Mouse (Mus musculus) embryonic facial prominence, embryonic 10.5 days (tissue): ENCODE measurements at regions not wholly inside any gene's neighbourhood (a gene's known extent, or its start where the extent isn't known, plus 50 kb on each side); places are given as distances from the start of the nearest gene placed in this dataset.

ENCODE experiments used
- DNase-seq: peaks from one replicate; pipeline ENCODE4 v3.0.0-alpha.2; 2017; ENCODE audit warnings: low spot score
- H3K27ac ChIP-seq: fragments of 300-500 bp; sonication (generic); replicated peaks from 2 replicates; pipeline ENCODE4 v1.5.1; 2016; ENCODE audit warnings: mild to moderate bottlenecking
- H3K27me3 ChIP-seq: fragments of 300-500 bp; sonication (generic); replicated peaks from 2 replicates; pipeline ENCODE4 v1.6.1; 2016; ENCODE audit warnings: low read depth, mild to moderate bottlenecking; ENCODE audit not compliant: poor library complexity, severe bottlenecking
- H3K36me3 ChIP-seq: fragments of 300-500 bp; sonication (generic); replicated peaks from 2 replicates; pipeline ENCODE4 v1.6.1; 2016; ENCODE audit warnings: mild to moderate bottlenecking, moderate library complexity
- H3K4me1 ChIP-seq: fragments of 300-500 bp; sonication (generic); 2 replicates; pipeline ENCODE4 v1.6.1; 2016
- H3K4me3 ChIP-seq: fragments of 300-500 bp; sonication (generic); 2 replicates; pipeline ENCODE4 v1.5.1; 2016; ENCODE audit warnings: mild to moderate bottlenecking, moderate library complexity
- H3K9me3 ChIP-seq: fragments of 300-500 bp; sonication (generic); 2 replicates; pipeline ENCODE4 v1.6.1; 2016; ENCODE audit warnings: mild to moderate bottlenecking
- WGBS: fragments of 180-500 bp; shearing (Covaris S2); methylation state at CpG from one replicate; pipeline ENCODE4 v1.1.7; 2016; 5-methylcytosine and 5-hydroxymethylcytosine counted together

- Histone ChIP-seq H3K27ac (no peak overlapping the region), H3K9me3 (no peaks in the 10 kb centered on the region), H3K4me3 (no peak overlapping the region), H3K4me1 (peaks cover 22% of the 10 kb centered on the region), H3K36me3 (no peaks in the 10 kb centered on the region), H3K27me3 (0 out of 2 replicates have a peak, but pooled peaks cover 4% of the 10 kb centered on the region)
- no peak for DNase-seq
- WGBS, result 91% methylated on average over 8 of the region's 8 CpGs
These were observed 458.4 kb upstream of the Cdh4 start for GRCm38 (mm10) chr2:178983801-178984200.

- Histone ChIP-seq H3K9me3 (no peaks in the 10 kb centered on the region), H3K4me1 (peaks cover 28% of the 10 kb centered on the region), H3K27ac (no peak overlapping the region), H3K4me3 (no peak overlapping the region), H3K27me3 (0 out of 2 replicates have a peak, but pooled peaks cover 4% of the 10 kb centered on the region), H3K36me3 (no peaks in the 10 kb centered on the region)
- DNase-seq, result no peak
- 71% methylated on average over 10 of the region's 10 CpGs for WGBS
These were observed 454.3 kb upstream of the Cdh4 start for GRCm38 (mm10) chr2:178987935-178988334.

- no peaks in the 10 kb centered on the region for H3K9me3 ChIP-seq
- peaks cover 32% of the 10 kb centered on the region for H3K4me1 ChIP-seq
- H3K27ac ChIP-seq, result no peak overlapping the region
- no peak overlapping the region for H3K4me3 ChIP-seq
- no peaks in the 10 kb centered on the region for H3K36me3 ChIP-seq
- 64% methylated on average over 7 of the region's 7 CpGs for WGBS
- peak; percentile 52 for DNase-seq
- H3K27me3 ChIP-seq, result no peaks in the 10 kb centered on the region
These were observed 452.9 kb upstream of the Cdh4 start for GRCm38 (mm10) chr2:178989291-178989690.

- 75% methylated on average over 1 of the region's 1 CpGs for WGBS
- Histone ChIP-seq H3K27me3 (no peaks in the 10 kb centered on the region), H3K4me1 (peaks cover 32% of the 10 kb centered on the region), H3K27ac (no peak overlapping the region), H3K9me3 (no peaks in the 10 kb centered on the region), H3K4me3 (no peak overlapping the region), H3K36me3 (no peaks in the 10 kb centered on the region)
- no peak for DNase-seq
These were observed 452.4 kb upstream of the Cdh4 start for GRCm38 (mm10) chr2:178989784-178990183.

- Histone ChIP-seq H3K9me3 (no peaks in the 10 kb centered on the region), H3K36me3 (no peaks in the 10 kb centered on the region), H3K4me3 (no peak overlapping the region), H3K27me3 (no peaks in the 10 kb centered on the region), H3K27ac (no peak overlapping the region), H3K4me1 (peaks cover 28% of the 10 kb centered on the region)
- DNase-seq, result no peak
- WGBS, result 88% methylated on average over 4 of the region's 4 CpGs
These were observed 451.3 kb upstream of the Cdh4 start for GRCm38 (mm10) chr2:178990959-178991358.

GRCm38 (mm10) chr2:178992334-178993116 lies 449.7 kb upstream of the Cdh4 start:
- Histone ChIP-seq H3K4me3 (no peak overlapping the region), H3K36me3 (no peaks in the 10 kb centered on the region), H3K27ac (peak overlapping the region; percentile 67), H3K9me3 (no peaks in the 10 kb centered on the region), H3K27me3 (no peaks in the 10 kb centered on the region), H3K4me1 (peaks cover 28% of the 10 kb centered on the region)
- DNase-seq, result peak; percentile 50
- WGBS, result 53% methylated on average over 8 of the region's 8 CpGs

GRCm38 (mm10) chr2:178997921-178998320 lies 444.3 kb upstream of the Cdh4 start:
- no peaks in the 10 kb centered on the region for H3K27me3 ChIP-seq
- no peaks in the 10 kb centered on the region for H3K9me3 ChIP-seq
- WGBS, result 74% methylated on average over 2 of the region's 2 CpGs
- no peak overlapping the region for H3K4me3 ChIP-seq
- H3K27ac ChIP-seq, result no peak overlapping the region
- H3K4me1 ChIP-seq, result peaks cover 19% of the 10 kb centered on the region
- H3K36me3 ChIP-seq, result no peaks in the 10 kb centered on the region
- DNase-seq, result no peak

- 70% methylated on average over 17 of the region's 17 CpGs for WGBS
- DNase-seq, result peak; percentile 32
These were observed 441.7 kb upstream of the Cdh4 start for GRCm38 (mm10) chr2:179000448-179001081.

GRCm38 (mm10) chr2:179007766-179008165 lies 434.5 kb upstream of the Cdh4 start:
- Histone ChIP-seq H3K4me3 (no peak overlapping the region), H3K36me3 (no peaks in the 10 kb centered on the region), H3K4me1 (peaks cover 3% of the 10 kb centered on the region), H3K9me3 (no peaks in the 10 kb centered on the region), H3K27me3 (no peaks in the 10 kb centered on the region), H3K27ac (no peak overlapping the region)
- 90% methylated on average over 6 of the region's 6 CpGs for WGBS
- DNase-seq, result no peak

More at GRCm38 (mm10) chr2:179000448-179001081, 441.7 kb upstream of the Cdh4 start:
- Histone ChIP-seq H3K36me3 (no peaks in the 10 kb centered on the region), H3K4me3 (no peak overlapping the region), H3K27ac (no peak overlapping the region), H3K4me1 (peaks cover 14% of the 10 kb centered on the region), H3K27me3 (no peaks in the 10 kb centered on the region), H3K9me3 (no peaks in the 10 kb centered on the region)

GRCm38 (mm10) chr2:179013891-179014593 lies 428.2 kb upstream of the Cdh4 start:
- WGBS, result 84% methylated on average over 6 of the region's 6 CpGs
- no peaks in the 10 kb centered on the region for H3K9me3 ChIP-seq
- no peaks in the 10 kb centered on the region for H3K36me3 ChIP-seq
- H3K4me1 ChIP-seq, result peaks cover 8% of the 10 kb centered on the region
- H3K27me3 ChIP-seq, result no peaks in the 10 kb centered on the region
- no peak overlapping the region for H3K27ac ChIP-seq
- DNase-seq, result no peak
- no peak overlapping the region for H3K4me3 ChIP-seq

- H3K27ac ChIP-seq, result no peak overlapping the region
- 68% methylated on average over 5 of the region's 5 CpGs for WGBS
- H3K36me3 ChIP-seq, result no peaks in the 10 kb centered on the region
- H3K9me3 ChIP-seq, result no peaks in the 10 kb centered on the region
- H3K4me3 ChIP-seq, result no peak overlapping the region
- 0 out of 2 replicates have a peak, but pooled peaks cover 4% of the 10 kb centered on the region for H3K27me3 ChIP-seq
- DNase-seq, result no peak
- no peaks in the 10 kb centered on the region for H3K4me1 ChIP-seq
These were observed 419.5 kb upstream of the Cdh4 start for GRCm38 (mm10) chr2:179022675-179023194.

GRCm38 (mm10) chr2:179024225-179024624 lies 418.0 kb upstream of the Cdh4 start:
- 85% methylated on average over 3 of the region's 3 CpGs for WGBS
- no peaks in the 10 kb centered on the region for H3K36me3 ChIP-seq

More at GRCm38 (mm10) chr2:179024225-179024624, 418.0 kb upstream of the Cdh4 start:
- Histone ChIP-seq H3K27ac (no peak overlapping the region), H3K9me3 (no peaks in the 10 kb centered on the region), H3K4me1 (no peaks in the 10 kb centered on the region), H3K27me3 (0 out of 2 replicates have a peak, but pooled peaks cover 4% of the 10 kb centered on the region), H3K4me3 (no peak overlapping the region)
- no peak for DNase-seq
